Comparison of ENCODE assay signal across 21 mouse cellular contexts in genomic region chr2:157436496-157436895, GRCm38 (mm10). TPM values are rescaled to one million over a fixed set of nuclear protein-coding genes. Genes with fewer than 3 reads are reported as not detected.
DNase-seq lines count a peak whose midpoint lies in the region; ATAC-seq and TF ChIP-seq lines count a peak whose summit lies in the region.
"Had no signal": no experiment of that assay in that cellular context is flagged by ENCODE, and none has a peak within 500 bp of the region (broad histone marks: within the 10 kb centered on the region; RNA-seq: fewer than 3 reads in every experiment).

No protein-coding gene starts in this region.

- no peak for ATAC-seq in megakaryocyte, adult 5-6 weeks (ENCODE audit: poor library complexity, severe bottlenecking)
- ATAC-seq in stomach, postnatal 0 days (ENCODE audit: low FRiP score, low TSS enrichment), result no peak
- ATAC-seq: forebrain, embryonic 16.5 days; intestine, embryonic 15.5 days had no signal

- TF ChIP-seq EP300 in stomach, postnatal 0 days (optimal IDR thresholded peaks at IDR 0.05), result no peak

- H3K4me3 ChIP-seq in megakaryocyte, embryonic 14.5 days (replicated peaks), result peak overlapping the region; percentile 53
- no peak overlapping the region for H3K4me3 ChIP-seq in stomach, postnatal 0 days (ENCODE audit: low read depth, low read length)
- H3K4me3 ChIP-seq: embryonic facial prominence, embryonic 13.5 days; heart, embryonic 12.5 days; intestine, embryonic 15.5 days; limb, embryonic 15.5 days; liver, embryonic 15.5 days had no signal

- TF ChIP-seq CTCF in stomach, postnatal 0 days (IDR thresholded peaks at IDR 0.05; ENCODE audit: low read depth), result no peak

- peaks cover 98% of the 10 kb centered on the region for H3K36me3 ChIP-seq in megakaryocyte, embryonic 14.5 days (replicated peaks; ENCODE audit: low read length)
- H3K36me3 ChIP-seq in stomach, postnatal 0 days (ENCODE audit: control insufficient read depth, insufficient read depth, low read length), result peaks cover 4% of the 10 kb centered on the region
- H3K36me3 ChIP-seq: G1E; liver, embryonic 15.5 days had no signal

- H3K27ac ChIP-seq in stomach, postnatal 0 days (replicated peaks), result no peak overlapping the region
- H3K27ac ChIP-seq: hindbrain, embryonic 14.5 days; intestine, embryonic 15.5 days; limb, embryonic 15.5 days; liver, embryonic 15.5 days had no signal

- H3K4me2 ChIP-seq in stomach, postnatal 0 days (replicated peaks; ENCODE audit: low read depth), result no peak overlapping the region
- H3K4me2 ChIP-seq: embryonic facial prominence, embryonic 13.5 days; heart, embryonic 12.5 days; hindbrain, embryonic 14.5 days; intestine, embryonic 15.5 days; limb, embryonic 15.5 days; liver, embryonic 15.5 days; midbrain, embryonic 11.5 days had no signal

- peak overlapping the region; percentile 18; the same call in 1 of the 2 replicates for H3K9ac ChIP-seq in stomach, postnatal 0 days (ENCODE audit: low read length)
- H3K9ac ChIP-seq: embryonic facial prominence, embryonic 13.5 days; hindbrain, embryonic 14.5 days; intestine, embryonic 15.5 days; limb, embryonic 15.5 days; liver, embryonic 15.5 days had no signal

- H3K9me3 ChIP-seq in megakaryocyte, embryonic 14.5 days, result peaks cover 4% of the 10 kb centered on the region; the same call in 1 of the 2 replicates
- no peaks in the 10 kb centered on the region for H3K9me3 ChIP-seq in stomach, postnatal 0 days (ENCODE audit: control insufficient read depth, low read length)
- H3K9me3 ChIP-seq: G1E; intestine, embryonic 15.5 days; limb, embryonic 15.5 days; liver, embryonic 15.5 days had no signal

- DNase-seq in layer of hippocampus, adult 18-20 months (ENCODE audit: low spot score in 2 of 2), result peak; percentile 62 to 85
- no peak for DNase-seq in layer of hippocampus, postnatal 25 days (ENCODE audit: extremely low spot score in 1 of 2, low spot score in 1 of 2)
- DNase-seq in brain, adult 2 months (ENCODE audit: low read depth, low spot score), result peak; percentile 70
- DNase-seq in stomach, postnatal 0 days (ENCODE audit: low spot score), result no peak
- DNase-seq in kidney, postnatal 14 days, result no peak
- DNase-seq: cerebellum, adult 2 months; heart, adult 11 months; kidney, postnatal 4 days; lung, postnatal 36 days; thymus, postnatal 14 days had no signal

- peaks cover 22% of the 10 kb centered on the region for H3K27me3 ChIP-seq in megakaryocyte, embryonic 14.5 days (replicated peaks)
- H3K27me3 ChIP-seq in stomach, postnatal 0 days (ENCODE audit: control insufficient read depth, insufficient read depth, low read length), result no peaks in the 10 kb centered on the region
- H3K27me3 ChIP-seq: embryonic facial prominence, embryonic 13.5 days; heart, embryonic 12.5 days; intestine, embryonic 15.5 days; limb, embryonic 15.5 days; liver, embryonic 15.5 days had no signal

- 73% methylated on average over 11 of the region's 11 CpGs for WGBS in stomach, postnatal 0 days

- peaks cover 89% of the 10 kb centered on the region for H3K4me1 ChIP-seq in megakaryocyte, embryonic 14.5 days
- peaks cover 18% of the 10 kb centered on the region for H3K4me1 ChIP-seq in stomach, postnatal 0 days (replicated peaks; ENCODE audit: control insufficient read depth, insufficient read depth)

RNA-seq across cellular contexts. Expression of gene Src, which starts 18.3 kb away (rescaled TPM):
- total RNA-seq in layer of hippocampus, adult 18-20 months (2021), result 100 to 1,000 TPM; 156 to 157 TPM
- total RNA-seq in layer of hippocampus, postnatal 25 days (2021), result 100 to 1,000 TPM; 144 to 147 TPM
- 186 and 225 TPM in 2 replicates for polyA plus RNA-seq in megakaryocyte, embryonic 14.5 days (2012; ENCODE audit: insufficient read depth, low replicate concordance)
- total RNA-seq in megakaryocyte, adult 5-6 weeks (2015), result 0.11 TPM in 1 of 2 replicates, not detected in the other
- total RNA-seq in megakaryocyte, adult 5-6 weeks (2017), result 0.26 TPM in 1 of 2 replicates, not detected in the other
- polyA plus RNA-seq in stomach, postnatal 0 days (2015; fragmentation: Nextera tagmentation; extraction: Ambion mirVana), result 12.0 and 12.9 TPM in 2 replicates

Comparison
In these comparisons a context has a peak if more than half of its experiments do, and no peak if none do; other contexts are left out.
1. DNase-seq: peak in layer of hippocampus, adult 18-20 months (2 of 2) and brain, adult 2 months (single experiment); none in layer of hippocampus, postnatal 25 days (0 of 2), stomach, postnatal 0 days (single experiment) and kidney, postnatal 14 days (single experiment).
2. RNA of gene Src, which starts 18.3 kb away (total RNA-seq): 156 to 157 TPM in layer of hippocampus, adult 18-20 months and 144 to 147 TPM in layer of hippocampus, postnatal 25 days; 0.11 to 0.26 TPM in megakaryocyte, adult 5-6 weeks; every median in the first group is over 100 times any median in the second.